Mouse (Mus musculus) ES-E14 (cell line): Measurements from ENCODE around the gene Vangl1.

Experiments
- CHD2 ChIP-seq: IDR thresholded peaks from 2 replicates; pipeline ENCODE4 v1.6.1; 2014; ENCODE audit warnings: mild to moderate bottlenecking, low read depth, low read length, inconsistent platforms
- HCFC1 ChIP-seq: IDR thresholded peaks from 2 replicates; pipeline ENCODE4 v1.6.1; 2012; ENCODE audit warnings: low read length, inconsistent platforms, borderline replicate concordance; ENCODE audit not compliant: insufficient read depth
- ZC3H11A ChIP-seq: IDR thresholded peaks from 2 replicates; pipeline ENCODE4 v1.6.1; 2012; ENCODE audit warnings: low read depth, mild to moderate bottlenecking, inconsistent platforms, low read length, borderline replicate concordance

DNA sequence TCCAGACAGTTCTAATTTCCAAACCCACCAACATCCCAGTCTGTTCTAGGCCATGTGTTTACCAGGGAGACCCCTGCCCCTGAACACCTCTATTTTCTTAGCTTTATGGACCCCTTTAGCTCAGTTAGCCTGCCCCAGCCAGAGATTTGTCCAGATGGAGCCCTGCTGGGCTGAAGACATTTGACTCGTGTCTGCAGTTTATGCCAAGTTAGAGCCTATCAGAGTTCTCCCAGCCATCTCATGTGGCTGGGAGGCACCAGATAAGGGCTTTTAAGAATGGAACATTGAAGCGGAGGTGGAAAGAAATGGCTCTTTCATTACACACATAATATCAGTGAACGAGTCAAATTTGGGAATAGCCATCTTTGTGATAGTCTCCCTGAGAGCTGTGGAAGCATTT lies 61.0 kb downstream of the Vangl1 start:
- TF ChIP-seq ZC3H11A (no peak), CHD2 (no peak), HCFC1 (no peak)
